Mouse (Mus musculus): ENCODE data around the gene R3hcc1l. TPM values are rescaled to one million over a fixed set of nuclear protein-coding genes. Genes with fewer than 3 reads are reported as not detected.

The R3hcc1l gene
- polyA plus RNA-seq, 1 experiment, result 0.25 TPM

- Histone ChIP-seq H3K4me1 (ENCODE audit: control insufficient read depth) (peaks cover 24% of the 10 kb centered on the region), H3K9me3 (ENCODE audit: control insufficient read depth, low read length) (no peaks in the 10 kb centered on the region), H3K4me3 (replicated peaks) (no peak overlapping the region), H3K36me3 (ENCODE audit: control insufficient read depth) (peaks cover 5% of the 10 kb centered on the region), H3K27me3 (ENCODE audit: control insufficient read depth) (no peaks in the 10 kb centered on the region)
- TF ChIP-seq GATA1 (IDR thresholded peaks at IDR 0.05; ENCODE audit: low read length), result no peak
- TF ChIP-seq TAL1 (IDR thresholded peaks at IDR 0.05; ENCODE audit: low read length), result no peak
Observed at GRCm38 (mm10) chr19:42537600-42537999, 19.0 kb downstream of the R3hcc1l start.

- Histone ChIP-seq H3K9me3 (ENCODE audit: control insufficient read depth, low read length) (no peaks in the 10 kb centered on the region), H3K4me3 (replicated peaks) (no peak overlapping the region), H3K36me3 (ENCODE audit: control insufficient read depth) (peaks cover 5% of the 10 kb centered on the region), H3K27me3 (ENCODE audit: control insufficient read depth) (no peaks in the 10 kb centered on the region), H3K4me1 (ENCODE audit: control insufficient read depth) (peaks cover 19% of the 10 kb centered on the region)
- TF ChIP-seq GATA1 (IDR thresholded peaks at IDR 0.05; ENCODE audit: low read length) (no peak), TAL1 (IDR thresholded peaks at IDR 0.05; ENCODE audit: low read length) (no peak)
Observed at GRCm38 (mm10) chr19:42538911-42539310, 20.4 kb downstream of the R3hcc1l start.

- Histone ChIP-seq H3K36me3 (ENCODE audit: control insufficient read depth) (peaks cover 5% of the 10 kb centered on the region), H3K4me1 (ENCODE audit: control insufficient read depth) (peaks cover 18% of the 10 kb centered on the region), H3K27me3 (ENCODE audit: control insufficient read depth) (no peaks in the 10 kb centered on the region), H3K9me3 (ENCODE audit: control insufficient read depth, low read length) (no peaks in the 10 kb centered on the region), H3K4me3 (replicated peaks) (no peak overlapping the region)
- TF ChIP-seq TAL1 (IDR thresholded peaks at IDR 0.05; ENCODE audit: low read length) (no peak), GATA1 (IDR thresholded peaks at IDR 0.05; ENCODE audit: low read length) (no peak)
Observed at GRCm38 (mm10) chr19:42539414-42540189, 21.0 kb downstream of the R3hcc1l start.

GRCm38 (mm10) chr19:42540649-42541048 lies 22.1 kb downstream of the R3hcc1l start:
- Histone ChIP-seq H3K36me3 (ENCODE audit: control insufficient read depth) (peaks cover 5% of the 10 kb centered on the region), H3K4me1 (ENCODE audit: control insufficient read depth) (peaks cover 15% of the 10 kb centered on the region), H3K27me3 (ENCODE audit: control insufficient read depth) (no peaks in the 10 kb centered on the region), H3K4me3 (replicated peaks) (no peak overlapping the region), H3K9me3 (ENCODE audit: control insufficient read depth, low read length) (no peaks in the 10 kb centered on the region)
- no peak for TF ChIP-seq GATA1 (IDR thresholded peaks at IDR 0.05; ENCODE audit: low read length)
- TF ChIP-seq TAL1 (IDR thresholded peaks at IDR 0.05; ENCODE audit: low read length), result no peak

GRCm38 (mm10) chr19:42558701-42559100 lies 40.1 kb downstream of the R3hcc1l start:
- Histone ChIP-seq H3K4me1 (ENCODE audit: control insufficient read depth) (no peaks in the 10 kb centered on the region), H3K36me3 (ENCODE audit: control insufficient read depth) (peaks cover 14% of the 10 kb centered on the region), H3K4me3 (replicated peaks) (no peak overlapping the region), H3K27me3 (ENCODE audit: control insufficient read depth) (no peaks in the 10 kb centered on the region), H3K9me3 (ENCODE audit: control insufficient read depth, low read length) (no peaks in the 10 kb centered on the region)
- TF ChIP-seq TAL1 (IDR thresholded peaks at IDR 0.05; ENCODE audit: low read length) (no peak), GATA1 (IDR thresholded peaks at IDR 0.05; ENCODE audit: low read length) (no peak)

GRCm38 (mm10) chr19:42561991-42562390 lies 43.4 kb downstream of the R3hcc1l start:
- Histone ChIP-seq H3K4me3 (replicated peaks) (no peak overlapping the region), H3K9me3 (ENCODE audit: control insufficient read depth, low read length) (no peaks in the 10 kb centered on the region), H3K4me1 (ENCODE audit: control insufficient read depth) (no peaks in the 10 kb centered on the region), H3K27me3 (ENCODE audit: control insufficient read depth) (no peaks in the 10 kb centered on the region), H3K36me3 (ENCODE audit: control insufficient read depth) (peaks cover 31% of the 10 kb centered on the region)
- TF ChIP-seq GATA1 (IDR thresholded peaks at IDR 0.05; ENCODE audit: low read length) (no peak), TAL1 (IDR thresholded peaks at IDR 0.05; ENCODE audit: low read length) (no peak)

- H3K4me3 ChIP-seq (replicated peaks), result no peak overlapping the region
- peaks cover 39% of the 10 kb centered on the region for H3K36me3 ChIP-seq (ENCODE audit: control insufficient read depth)
- no peaks in the 10 kb centered on the region for H3K4me1 ChIP-seq (ENCODE audit: control insufficient read depth)
- TF ChIP-seq TAL1 (IDR thresholded peaks at IDR 0.05; ENCODE audit: low read length) (no peak), GATA1 (IDR thresholded peaks at IDR 0.05; ENCODE audit: low read length) (no peak)
- H3K9me3 ChIP-seq (ENCODE audit: control insufficient read depth, low read length), result no peaks in the 10 kb centered on the region
- no peaks in the 10 kb centered on the region for H3K27me3 ChIP-seq (ENCODE audit: control insufficient read depth)
Observed at GRCm38 (mm10) chr19:42562981-42563380, 44.4 kb downstream of the R3hcc1l start.

- Histone ChIP-seq H3K9me3 (ENCODE audit: control insufficient read depth, low read length) (no peaks in the 10 kb centered on the region), H3K4me3 (replicated peaks) (no peak overlapping the region), H3K4me1 (ENCODE audit: control insufficient read depth) (no peaks in the 10 kb centered on the region), H3K27me3 (ENCODE audit: control insufficient read depth) (no peaks in the 10 kb centered on the region), H3K36me3 (ENCODE audit: control insufficient read depth) (peaks cover 39% of the 10 kb centered on the region)
- TF ChIP-seq TAL1 (IDR thresholded peaks at IDR 0.05; ENCODE audit: low read length) (no peak), GATA1 (IDR thresholded peaks at IDR 0.05; ENCODE audit: low read length) (no peak)
Observed at GRCm38 (mm10) chr19:42563726-42564270, 45.2 kb downstream of the R3hcc1l start.

DNA sequence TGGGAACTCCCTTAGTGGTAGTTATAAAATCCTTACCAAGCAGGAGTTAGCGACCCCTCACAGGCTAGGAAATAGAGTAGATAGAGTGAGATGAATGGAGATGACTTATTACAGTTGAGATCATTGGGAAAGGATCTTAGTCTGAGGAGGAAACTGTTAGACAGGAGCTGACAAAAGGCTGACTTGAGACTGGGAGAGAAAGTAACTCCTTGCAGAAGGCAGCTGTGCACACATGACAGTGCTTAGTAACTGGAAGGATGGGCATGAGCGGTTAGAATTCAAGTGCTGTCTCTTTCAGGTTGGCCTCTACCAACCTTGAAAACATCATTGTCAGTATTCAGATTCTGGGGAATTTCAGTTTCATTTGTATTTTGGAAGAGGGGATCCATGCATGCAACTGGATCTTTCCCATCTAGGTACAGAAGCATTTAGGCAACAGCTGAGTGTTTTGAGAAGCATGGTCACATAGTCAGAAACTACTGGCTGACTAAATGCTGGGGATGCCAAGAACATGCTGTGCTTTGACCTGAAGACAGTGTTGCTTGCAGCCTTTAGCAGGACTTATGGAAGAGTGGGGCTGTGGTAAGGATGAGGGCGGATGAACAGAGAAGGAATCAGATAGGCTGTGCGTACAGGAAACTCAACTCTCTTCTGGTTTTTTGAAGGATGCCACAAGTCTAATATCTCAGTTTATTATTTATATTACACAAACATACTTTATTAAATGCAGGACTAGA lies 47.9 kb downstream of the R3hcc1l start:
- Histone ChIP-seq H3K4me1 (ENCODE audit: control insufficient read depth) (no peaks in the 10 kb centered on the region), H3K9me3 (ENCODE audit: control insufficient read depth, low read length) (no peaks in the 10 kb centered on the region), H3K36me3 (ENCODE audit: control insufficient read depth) (peaks cover 42% of the 10 kb centered on the region), H3K27me3 (ENCODE audit: control insufficient read depth) (no peaks in the 10 kb centered on the region), H3K4me3 (replicated peaks) (no peak overlapping the region)
- no peak for TF ChIP-seq TAL1 (IDR thresholded peaks at IDR 0.05; ENCODE audit: low read length)
- TF ChIP-seq GATA1 (IDR thresholded peaks at IDR 0.05; ENCODE audit: low read length), result no peak

All from erythroblast, embryonic 14.5 days (primary cell).